Mouse (Mus musculus) erythroblast, embryonic 14.5 days (primary cell): Measurements from ENCODE around the gene Gpr35.

ENCODE experiments used
- GATA1 ChIP-seq: IDR thresholded peaks from 2 replicates; pipeline ENCODE4 v1.6.1; 2012; ENCODE audit warnings: low read length, inconsistent platforms, mixed read lengths
- TAL1 ChIP-seq: IDR thresholded peaks from 3 replicates; pipeline ENCODE4 v1.6.1; 2012; ENCODE audit warnings: low read length, inconsistent platforms, mixed read lengths

DNA sequence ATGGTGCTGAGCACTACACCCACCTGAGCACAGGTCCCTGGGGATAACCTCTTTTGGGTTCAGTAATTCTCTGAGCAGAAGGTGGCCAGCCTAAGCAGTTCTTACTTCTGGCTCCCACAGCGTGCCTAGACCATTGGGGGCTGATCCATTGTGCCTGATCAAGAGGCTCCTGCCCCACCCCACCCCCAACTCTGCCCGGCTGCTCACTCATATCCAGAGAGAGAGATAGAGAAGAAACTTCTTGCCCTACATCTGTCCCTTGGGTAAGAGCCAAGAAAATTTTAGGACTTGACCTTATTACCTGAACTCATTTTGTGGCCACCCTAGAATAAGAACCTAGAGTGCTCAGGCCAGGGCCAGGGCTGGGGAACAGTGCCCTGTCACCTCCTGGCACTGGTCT is 42.2 kb downstream of the Gpr35 start:
- TF ChIP-seq GATA1 (no peak), TAL1 (no peak)
